Mouse (Mus musculus): ENCODE data around the gene Otp.

Gene Otp

GRCm38 (mm10) chr13:94873111-94874038 is 2.0 kb upstream of the Otp start:
- no peak for ATAC-seq (ENCODE audit: insufficient number of reproducible peaks, low FRiP score, low TSS enrichment)

DNA sequence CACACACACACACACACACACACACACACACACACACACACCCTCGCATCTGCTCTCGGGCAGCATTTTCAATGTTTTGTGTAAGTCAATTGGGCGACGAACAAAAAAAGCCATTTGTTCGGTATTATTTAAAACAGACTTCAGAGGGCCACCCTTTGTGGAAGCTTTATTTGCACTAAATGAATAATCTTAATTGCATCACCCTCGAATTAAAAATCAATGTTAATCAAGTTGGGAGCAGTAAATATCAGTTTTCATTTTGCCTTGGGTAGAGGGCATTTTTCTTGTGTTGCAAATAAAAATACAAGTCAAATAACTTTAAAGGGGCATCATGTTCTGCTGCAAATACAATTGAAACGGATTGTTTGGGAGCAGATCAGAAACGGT is 1.4 kb upstream of the Otp start:
- no peak for ATAC-seq (ENCODE audit: insufficient number of reproducible peaks, low FRiP score, low TSS enrichment)

DNA sequence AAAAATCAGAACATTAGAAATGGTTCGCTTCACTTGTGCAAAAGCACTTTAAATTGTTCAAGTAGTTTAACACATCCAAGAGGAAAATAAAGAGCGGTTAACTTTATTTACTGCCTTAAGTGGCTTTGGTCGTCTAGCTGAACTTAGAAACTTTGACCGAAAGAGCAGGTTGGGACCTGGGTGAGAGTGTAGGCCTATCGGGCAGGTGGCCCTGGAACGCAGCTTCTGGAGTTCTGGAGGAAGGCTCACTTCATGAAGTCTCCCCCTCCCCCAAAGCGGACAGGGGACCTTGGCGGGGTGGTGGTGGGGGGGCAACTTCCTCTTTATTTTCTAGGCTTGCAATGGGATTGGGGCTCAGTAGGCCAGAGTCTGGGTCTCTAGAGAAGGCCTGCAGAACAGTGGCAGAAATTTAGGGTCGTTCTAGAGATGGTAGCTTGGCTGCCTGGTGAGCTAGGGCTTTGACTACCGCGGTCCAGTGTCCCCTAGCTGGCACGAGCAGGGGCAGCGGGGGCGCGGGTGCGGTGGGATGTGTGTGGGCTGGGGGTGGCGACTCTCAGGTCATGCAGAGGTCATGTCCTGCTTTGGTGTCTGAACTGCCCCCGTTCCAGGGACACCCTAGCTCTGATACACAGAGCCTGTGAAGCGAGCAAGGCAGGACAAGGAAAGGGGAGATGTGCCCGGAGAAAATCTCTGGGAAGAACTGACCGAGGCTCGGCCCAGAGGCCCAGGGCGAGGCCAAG is 576 bp upstream of the Otp start:
- ATAC-seq (ENCODE audit: insufficient number of reproducible peaks, low FRiP score, low TSS enrichment), result no peak

GRCm38 (mm10) chr13:94876286-94877210 is 1.1 kb downstream of the Otp start:
- no peak for ATAC-seq (ENCODE audit: insufficient number of reproducible peaks, low FRiP score, low TSS enrichment)

- ATAC-seq (ENCODE audit: insufficient number of reproducible peaks, low FRiP score, low TSS enrichment), result no peak
Measured at GRCm38 (mm10) chr13:94877211-94877590, 1.8 kb downstream of the Otp start.

GRCm38 (mm10) chr13:94877991-94878745 is 2.8 kb downstream of the Otp start:
- no peak for ATAC-seq (ENCODE audit: insufficient number of reproducible peaks, low FRiP score, low TSS enrichment)

DNA sequence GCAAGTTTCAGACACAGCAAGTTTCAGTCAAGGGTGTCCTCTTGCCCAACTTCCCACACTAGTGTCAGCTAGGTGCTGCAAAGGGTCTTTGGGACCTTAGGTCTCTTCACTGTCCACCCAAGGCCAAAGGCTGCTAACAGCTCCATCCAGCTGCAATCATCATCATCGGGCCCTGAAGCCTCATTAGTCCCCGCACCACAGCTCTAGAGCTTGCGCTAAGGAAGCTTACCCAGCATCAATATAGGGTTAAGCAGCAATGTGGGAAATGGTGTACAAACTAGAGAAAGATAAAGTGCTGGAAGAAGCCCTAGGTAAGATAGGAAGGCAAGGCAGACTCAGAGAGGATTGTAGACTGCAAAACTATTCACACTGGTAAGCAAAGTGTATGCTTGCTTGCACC is 5.8 kb downstream of the Otp start:
- ATAC-seq (ENCODE audit: insufficient number of reproducible peaks, low FRiP score, low TSS enrichment), result no peak

DNA sequence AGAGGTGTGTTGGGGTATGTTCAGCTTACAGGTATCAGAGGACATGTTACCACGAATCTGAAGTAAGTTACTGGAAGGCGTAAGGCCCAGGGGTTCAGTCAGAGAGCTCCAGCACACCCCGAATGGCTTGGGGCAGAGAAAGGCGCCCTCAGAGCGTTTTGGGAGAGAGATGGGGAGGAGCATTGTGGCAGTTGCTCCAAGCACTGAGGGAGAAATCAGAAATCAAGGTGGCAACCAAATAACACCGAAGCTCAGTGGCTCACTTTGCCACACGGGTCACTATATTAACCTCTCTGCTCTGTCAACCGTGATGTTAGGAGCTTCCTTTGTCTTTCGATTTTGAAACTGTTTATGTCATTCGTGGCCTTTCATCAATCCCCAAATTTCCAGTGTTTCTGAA is 6.8 kb downstream of the Otp start:
- ATAC-seq (ENCODE audit: insufficient number of reproducible peaks, low FRiP score, low TSS enrichment), result no peak

DNA sequence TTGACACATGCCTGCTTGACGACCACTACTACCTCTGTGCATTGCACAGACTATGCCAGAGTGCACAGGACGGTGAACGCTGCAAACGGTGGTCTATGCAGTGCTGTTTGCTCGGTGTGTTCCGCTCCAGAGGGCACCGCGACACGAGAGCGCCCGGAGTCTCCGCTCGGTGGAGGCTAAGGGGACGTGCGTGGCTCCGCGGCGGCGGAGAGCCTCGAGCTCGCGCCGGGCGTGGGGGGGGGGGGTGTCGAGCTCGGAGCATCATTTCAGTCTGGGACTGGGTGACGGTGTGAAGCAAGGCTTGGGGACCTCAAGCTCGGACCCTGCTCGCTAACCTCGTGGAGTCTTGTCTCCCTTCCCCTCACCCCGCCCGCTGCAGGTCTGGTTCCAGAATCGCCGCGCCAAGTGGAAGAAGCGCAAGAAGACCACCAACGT is 7.3 kb downstream of the Otp start:
- ATAC-seq (ENCODE audit: insufficient number of reproducible peaks, low FRiP score, low TSS enrichment), result 0 out of 2 replicates have a peak, but pooled peaks have one; percentile 20

GRCm38 (mm10) chr13:94883163-94883965 is 8.0 kb downstream of the Otp start:
- ATAC-seq (ENCODE audit: insufficient number of reproducible peaks, low FRiP score, low TSS enrichment), result peak; percentile 56; the same call in 1 of the 2 replicates

GRCm38 (mm10) chr13:94883966-94884960 is 8.9 kb downstream of the Otp start:
- no peak for ATAC-seq (ENCODE audit: insufficient number of reproducible peaks, low FRiP score, low TSS enrichment)

GRCm38 (mm10) chr13:94885291-94886235 is 10.2 kb downstream of the Otp start:
- 0 out of 2 replicates have a peak, but pooled peaks have one; percentile 6 for ATAC-seq (ENCODE audit: insufficient number of reproducible peaks, low FRiP score, low TSS enrichment)

DNA sequence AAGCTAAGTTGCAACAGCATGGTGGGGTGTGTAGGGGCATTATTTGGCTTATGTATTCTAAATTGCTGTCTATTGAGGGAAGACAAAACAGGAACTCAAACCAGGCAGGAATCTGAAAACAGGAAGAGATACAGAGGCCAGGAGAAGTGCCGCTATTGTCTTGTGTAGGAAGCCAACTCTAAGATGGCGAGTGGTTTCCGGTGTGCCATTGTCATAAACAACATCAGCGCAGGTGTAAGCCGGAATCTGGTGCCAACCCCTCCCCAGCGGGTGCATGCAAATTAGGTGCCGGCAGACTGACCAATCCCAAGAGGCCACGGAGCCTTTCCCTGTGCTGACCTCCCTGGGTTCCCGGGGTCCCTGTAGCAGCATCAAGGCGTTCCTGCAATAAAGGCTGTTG is 32.4 kb downstream of the Otp start:
- ATAC-seq (ENCODE audit: insufficient number of reproducible peaks, low FRiP score, low TSS enrichment), result no peak

DNA sequence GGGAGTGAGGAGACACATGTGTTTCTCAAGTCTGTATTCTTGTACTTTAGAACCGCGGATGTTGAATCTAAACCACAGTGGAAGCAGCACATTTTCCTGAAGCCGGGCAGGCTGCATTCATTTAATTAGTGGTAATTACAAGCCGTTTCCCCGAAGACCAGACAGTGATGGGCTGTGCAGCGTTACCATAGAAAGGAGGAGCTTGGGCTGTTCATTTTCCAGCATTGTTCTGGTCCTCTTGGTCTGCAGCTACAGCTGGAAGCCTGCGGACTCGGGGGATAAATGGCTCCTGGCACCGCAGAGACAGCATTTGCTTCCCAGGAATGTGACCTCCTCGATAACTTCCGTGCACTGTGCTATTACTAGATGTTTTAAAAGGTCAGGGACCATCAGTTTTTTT is 37.6 kb downstream of the Otp start:
- no peak for ATAC-seq (ENCODE audit: insufficient number of reproducible peaks, low FRiP score, low TSS enrichment)

DNA sequence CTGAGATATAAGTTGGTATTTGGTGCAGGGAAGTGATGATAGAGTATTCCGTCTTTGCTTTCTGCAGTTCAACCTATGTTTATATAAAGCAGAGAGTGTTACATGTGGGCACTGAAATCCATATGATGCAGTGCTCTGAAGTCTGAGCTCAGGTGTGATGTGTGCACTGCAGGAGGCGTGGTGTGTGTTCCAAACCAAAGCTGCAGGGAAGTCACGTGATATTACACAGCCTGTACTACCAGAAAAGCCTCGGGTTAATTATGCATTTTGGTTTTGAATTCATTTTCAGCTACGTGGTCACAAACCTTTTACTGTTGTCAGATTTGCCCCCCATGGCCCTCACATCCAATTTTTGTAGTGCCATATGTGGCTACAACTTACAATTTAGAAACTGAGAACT is 40.3 kb downstream of the Otp start:
- ATAC-seq (ENCODE audit: insufficient number of reproducible peaks, low FRiP score, low TSS enrichment), result no peak

GRCm38 (mm10) chr13:94928086-94928485 is 52.7 kb downstream of the Otp start:
- no peak for ATAC-seq (ENCODE audit: insufficient number of reproducible peaks, low FRiP score, low TSS enrichment)
